Mouse (Mus musculus) E14TG2a.4 (cell line): ENCODE data around the gene Lgals7.

Experiments used
- CTCF ChIP-seq: conservative IDR thresholded peaks from 2 replicates; pipeline ENCODE4 v1.5.1; 2014; ENCODE audit warnings: low read length
- NANOG ChIP-seq: IDR thresholded peaks from 2 replicates; pipeline ENCODE4 v1.6.1; 2014; ENCODE audit warnings: borderline replicate concordance, low read length, mixed read lengths
- POU5F1 ChIP-seq: IDR thresholded peaks from 2 replicates; pipeline ENCODE4 v1.6.1; 2014; ENCODE audit warnings: low read length, borderline replicate concordance

DNA sequence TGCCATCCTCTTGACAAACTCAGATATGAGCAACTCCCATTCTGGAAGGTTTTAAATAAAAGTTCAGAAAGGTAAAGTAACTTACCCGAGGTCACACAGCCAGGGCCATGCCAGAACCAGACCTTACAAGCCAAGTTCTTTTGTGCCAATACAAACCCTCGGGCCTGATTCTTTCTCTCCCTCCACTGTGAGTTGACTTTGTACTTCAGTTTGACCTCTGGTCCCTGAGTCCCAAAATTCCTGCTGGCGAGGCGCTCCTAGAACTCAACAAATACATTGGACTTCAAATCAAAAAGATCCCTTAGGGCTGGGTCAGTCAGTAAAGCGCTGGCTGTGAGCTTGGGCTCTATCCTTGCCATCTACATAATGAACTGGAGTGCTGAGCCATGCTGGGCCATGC, 26.7 kb upstream of the Lgals7 start:
- no peak for TF ChIP-seq CTCF
- TF ChIP-seq NANOG, result no peak
- no peak for TF ChIP-seq POU5F1
